Mouse (Mus musculus): ENCODE measurements around the gene Fthl17f.
"Not testable (repeated sequence)": the region's sequence is repeated elsewhere in the genome, so short reads cannot be mapped to it uniquely, and the experiment has no call there.

Gene Fthl17f

DNA sequence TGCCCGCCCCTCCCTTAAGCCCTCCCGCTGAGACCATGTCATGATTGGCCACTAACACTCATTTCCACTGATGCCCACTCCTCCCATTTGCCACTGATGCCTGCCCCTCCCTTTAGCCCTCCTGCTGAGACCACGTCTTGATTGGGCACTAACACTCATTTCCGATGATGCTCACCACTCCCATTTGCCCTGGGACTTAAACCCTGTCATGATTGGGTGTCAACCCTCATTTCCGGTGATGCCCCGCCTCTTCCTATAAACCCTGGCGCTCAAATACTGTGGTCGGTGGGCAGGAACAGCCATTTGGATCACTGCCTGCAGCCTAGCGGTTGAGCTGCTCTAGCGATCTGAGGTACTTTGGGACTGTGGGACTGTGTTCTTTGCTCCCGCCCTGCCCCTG lies at the start of gene Fthl17f:
Gene Fthl17f (plus strand): TSS at position 301 of the 400 bp plus-strand sequence.
- DNase-seq (ENCODE audit: low spot score), result not testable (repeated sequence)

DNA sequence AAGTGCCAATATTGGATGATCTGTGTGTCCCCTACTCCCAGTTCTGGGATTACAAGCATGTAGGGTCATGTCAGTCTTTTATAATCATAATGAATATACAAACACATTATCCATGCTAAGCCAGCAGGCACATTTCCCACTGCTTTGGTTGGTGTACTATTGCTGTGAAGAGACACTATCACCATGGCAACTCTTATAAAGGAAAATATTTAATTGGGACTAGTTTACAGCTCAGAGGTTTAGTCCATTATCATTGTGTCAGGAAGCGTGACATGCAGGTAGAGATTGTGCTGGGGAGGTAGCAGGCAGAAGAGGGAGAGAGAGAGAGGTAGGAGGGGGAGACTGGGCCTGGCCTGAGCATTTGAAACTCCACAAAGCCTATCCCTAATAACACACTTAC lies 46.7 kb upstream of the Fthl17f start:
- DNase-seq (ENCODE audit: low spot score), result no peak

DNA sequence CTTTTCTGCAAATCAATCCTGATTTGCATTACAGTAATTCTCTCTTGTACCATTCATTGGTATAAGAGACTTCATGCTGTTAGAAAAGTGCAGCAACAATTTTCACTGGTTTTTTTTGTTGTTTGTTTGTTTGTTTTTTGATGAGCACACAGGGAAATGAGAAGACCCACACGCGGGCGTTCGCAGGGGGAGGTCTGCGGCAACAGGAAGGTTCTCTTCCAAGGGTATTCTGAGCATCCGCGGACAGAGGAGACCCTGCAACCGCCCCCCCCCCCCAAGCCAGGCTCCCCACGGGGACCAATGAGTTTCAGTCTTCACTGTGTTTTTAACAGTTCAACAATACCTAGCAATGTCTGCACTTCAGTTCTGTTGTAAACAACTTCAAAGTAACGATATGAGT lies 43.3 kb upstream of the Fthl17f start:
- no peak for DNase-seq (ENCODE audit: low spot score)

DNA sequence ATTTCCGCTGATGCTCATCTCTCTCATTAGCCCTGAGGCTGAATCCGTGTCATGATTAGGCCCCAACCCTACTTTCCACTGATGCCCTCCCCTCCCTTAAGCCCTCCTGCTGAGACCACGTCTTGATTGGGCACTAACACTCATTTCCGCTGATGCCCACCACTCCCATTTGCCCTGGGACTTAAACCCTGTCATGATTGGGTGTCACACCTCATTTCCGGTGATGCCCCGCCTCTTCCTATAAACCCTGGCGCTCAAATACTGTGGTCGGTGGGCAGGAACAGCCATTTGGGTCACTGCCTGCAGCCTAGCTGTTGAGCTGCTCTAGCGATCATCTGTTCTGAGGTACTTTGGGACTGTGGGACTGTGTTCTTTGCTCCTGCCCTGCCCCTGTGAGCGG lies 29.6 kb upstream of the Fthl17f start, which contains the start of gene Fthl17e:
Gene Fthl17e (plus strand): TSS at position 301 of the 400 bp plus-strand sequence.
- not testable (repeated sequence) for DNase-seq (ENCODE audit: low spot score)

DNA sequence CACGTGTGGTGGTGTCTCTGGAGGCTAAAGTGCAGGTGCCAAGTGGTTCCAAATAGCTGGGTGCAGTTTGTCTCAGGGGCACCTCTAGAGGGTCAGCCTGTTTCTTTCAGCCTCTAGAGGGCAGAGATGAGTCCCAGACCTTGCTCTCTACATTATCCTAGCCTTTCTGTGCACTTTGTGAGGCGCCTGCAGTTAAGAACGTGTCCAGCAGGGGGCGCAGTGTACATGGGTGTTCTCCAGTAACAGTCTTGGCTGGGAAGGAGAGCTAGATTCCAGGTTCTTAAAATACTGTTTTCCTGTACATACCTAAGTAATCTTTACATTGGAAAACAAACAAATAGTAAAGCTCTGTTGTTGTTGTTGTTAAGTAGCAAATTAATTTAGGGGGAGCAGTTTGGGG lies 21.2 kb upstream of the Fthl17f start:
- not testable (repeated sequence) for DNase-seq (ENCODE audit: low spot score)

DNA sequence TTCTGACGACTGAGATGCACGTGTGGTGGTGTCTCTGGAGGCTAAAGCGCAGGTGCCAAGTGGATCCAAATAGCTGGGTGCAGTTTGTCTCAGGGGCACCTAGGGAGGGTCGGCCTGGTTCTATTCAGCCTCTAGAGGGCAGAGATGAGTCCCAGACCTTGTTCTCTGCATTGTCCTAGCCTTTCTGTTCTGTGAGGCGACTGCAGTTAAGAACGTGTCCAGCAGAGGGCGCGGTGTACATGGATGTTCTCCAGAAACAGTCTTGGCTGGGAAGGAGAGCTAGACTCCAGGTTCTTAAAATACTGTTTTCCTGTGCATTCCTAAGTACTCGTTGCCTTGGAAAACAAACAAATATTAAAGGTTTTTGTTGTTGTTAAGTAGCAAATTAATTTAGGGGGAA lies 1.9 kb upstream of the Fthl17f start:
- DNase-seq (ENCODE audit: low spot score), result not testable (repeated sequence)

DNA sequence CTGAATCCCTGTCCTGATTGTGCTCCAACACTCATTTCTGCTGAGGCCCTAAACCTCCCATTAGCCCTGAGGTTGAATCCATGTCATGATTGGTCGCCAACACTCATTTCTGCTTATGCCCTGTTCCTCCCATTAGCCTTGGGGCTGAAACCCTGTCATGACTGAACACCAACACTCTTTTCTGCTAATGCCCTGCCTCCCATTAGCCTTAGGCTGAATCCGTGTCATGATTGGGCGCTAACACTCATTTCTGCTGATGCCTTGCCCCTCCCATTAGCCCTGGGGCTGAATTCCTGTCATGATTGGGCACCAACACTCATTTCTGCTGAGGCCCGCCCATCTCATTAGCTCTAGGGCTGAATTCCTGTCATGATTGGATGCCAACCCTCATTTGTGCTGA lies 714 bp upstream of the Fthl17f start:
- no peak for DNase-seq (ENCODE audit: low spot score)

DNA sequence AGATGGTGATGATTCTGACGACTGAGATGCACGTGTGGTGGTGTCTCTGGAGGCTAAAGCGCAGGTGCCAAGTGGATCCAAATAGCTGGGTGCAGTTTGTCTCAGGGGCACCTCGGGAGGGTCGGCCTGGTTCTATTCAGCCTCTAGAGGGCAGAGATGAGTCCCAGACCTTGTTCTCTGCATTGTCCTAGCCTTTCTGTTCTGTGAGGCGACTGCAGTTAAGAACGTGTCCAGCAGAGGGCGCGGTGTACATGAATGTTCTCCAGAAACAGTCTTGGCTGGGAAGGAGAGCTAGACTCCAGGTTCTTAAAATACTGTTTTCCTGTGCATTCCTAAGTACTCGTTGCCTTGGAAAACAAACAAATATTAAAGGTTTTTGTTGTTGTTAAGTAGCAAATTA lies 14.9 kb downstream of the Fthl17f start:
- DNase-seq (ENCODE audit: low spot score), result peak; percentile 23

DNA sequence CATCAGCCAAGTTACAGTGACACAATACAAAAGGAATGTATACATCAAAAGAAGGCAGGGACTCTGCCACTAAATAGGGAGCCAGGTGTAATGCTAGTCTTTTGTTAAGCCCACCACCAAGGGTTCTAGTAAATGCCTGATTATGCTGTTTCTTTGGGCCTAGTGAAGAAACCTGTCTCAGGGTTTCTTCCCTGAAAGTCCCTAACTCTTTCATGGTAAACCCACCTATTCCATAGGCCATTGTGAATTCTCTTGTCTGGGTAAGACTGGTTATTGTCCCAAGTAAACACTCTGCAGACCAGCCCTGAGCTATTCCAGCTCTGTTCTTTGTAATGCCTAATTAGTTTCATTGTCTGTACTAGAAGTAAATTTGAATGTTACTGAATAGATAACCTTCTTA lies 32.3 kb downstream of the Fthl17f start:
- DNase-seq (ENCODE audit: low spot score), result not testable (repeated sequence)

DNA sequence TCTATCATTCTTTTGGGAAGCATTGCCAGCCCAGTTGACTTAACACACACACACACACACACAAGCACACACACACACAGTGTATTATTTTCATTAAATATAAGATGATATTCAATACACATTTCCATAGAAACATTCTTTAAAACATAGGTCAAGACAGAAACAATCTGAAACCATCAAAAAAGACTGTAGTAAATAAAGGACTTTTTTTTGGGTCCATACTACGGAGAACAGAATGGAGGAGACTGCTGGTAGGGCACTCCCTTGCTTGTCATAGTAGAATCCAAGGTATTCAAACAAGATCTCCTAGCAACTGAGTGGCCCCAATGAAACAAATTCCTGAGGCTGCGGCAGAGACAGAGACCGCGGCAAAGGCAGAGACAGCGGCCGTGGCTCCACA lies 41.4 kb downstream of the Fthl17f start, which contains the start of gene 4930402K13Rik:
Gene 4930402K13Rik (plus strand): TSS at position 301 of the 400 bp plus-strand sequence.
- no peak for DNase-seq (ENCODE audit: low spot score)

DNA sequence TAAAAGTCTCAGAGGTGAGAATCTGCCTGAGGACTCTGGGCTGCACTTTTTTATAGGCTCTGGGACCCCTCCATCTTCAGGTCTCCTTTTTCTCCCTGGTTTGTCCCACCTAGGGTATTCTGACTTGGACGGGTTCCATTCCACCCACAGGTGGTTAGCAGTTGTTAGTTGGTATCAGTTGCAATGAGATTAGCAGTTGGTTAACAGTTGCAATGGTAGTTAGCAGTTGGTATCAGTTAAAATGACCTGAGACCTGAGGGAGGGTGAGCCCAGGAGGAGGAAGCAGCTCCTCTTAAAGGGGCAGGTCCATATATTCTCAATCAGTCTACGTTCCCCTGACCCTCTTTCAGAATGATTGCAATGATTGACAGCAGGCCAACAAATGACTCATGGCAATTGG lies 47.6 kb downstream of the Fthl17f start:
- DNase-seq (ENCODE audit: low spot score), result no peak

Data from spleen, adult 12 weeks (tissue).